Mouse (Mus musculus): ENCODE measurements at regions not wholly inside any gene's neighbourhood (a gene's known extent, or its start where the extent isn't known, plus 50 kb on each side); places are given as distances from the start of the nearest gene placed in this dataset.

DNA sequence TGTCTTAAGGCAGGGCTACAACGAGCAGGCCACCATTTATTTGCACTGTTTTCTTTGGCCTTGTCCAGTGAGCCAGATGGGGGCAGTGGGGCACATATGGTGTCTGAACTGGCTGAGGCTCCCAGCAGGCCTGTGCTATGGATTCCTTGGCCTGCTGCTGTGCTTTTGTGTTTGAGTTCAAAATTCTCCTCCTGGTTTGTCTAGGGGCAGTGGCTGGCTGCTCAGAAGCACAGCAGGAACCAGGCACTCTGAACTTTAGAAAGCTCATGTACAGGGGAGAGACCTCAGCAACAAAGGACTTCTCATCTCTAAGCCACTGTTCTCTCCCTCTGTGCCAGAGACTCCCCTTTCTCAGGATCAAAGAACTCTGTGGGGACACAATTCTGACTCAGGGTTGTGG lies 370.9 kb downstream of the Bckdhb start:
- DNase-seq (ENCODE audit: low spot score): no peak

DNA sequence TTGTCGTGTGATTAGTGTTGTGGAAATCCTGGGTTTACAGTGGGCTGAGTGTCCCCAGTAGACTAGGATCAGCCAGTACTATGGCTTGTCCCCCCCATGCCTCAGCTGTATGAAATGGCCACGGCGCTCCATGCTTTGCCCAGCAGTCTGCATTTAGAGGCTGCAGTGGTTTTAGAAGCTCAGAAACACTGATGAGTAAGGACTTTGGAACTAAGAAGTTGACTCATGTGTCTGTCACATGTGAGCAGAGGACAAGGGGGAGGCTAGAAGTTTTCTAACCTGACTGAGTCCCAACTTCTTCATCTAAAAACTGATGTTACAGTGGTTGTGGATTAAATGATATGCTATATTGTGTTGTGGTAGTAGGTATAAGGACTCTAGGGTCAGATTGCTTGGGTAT lies 371.5 kb downstream of the Bckdhb start:
- no peak for DNase-seq (ENCODE audit: low spot score)

DNA sequence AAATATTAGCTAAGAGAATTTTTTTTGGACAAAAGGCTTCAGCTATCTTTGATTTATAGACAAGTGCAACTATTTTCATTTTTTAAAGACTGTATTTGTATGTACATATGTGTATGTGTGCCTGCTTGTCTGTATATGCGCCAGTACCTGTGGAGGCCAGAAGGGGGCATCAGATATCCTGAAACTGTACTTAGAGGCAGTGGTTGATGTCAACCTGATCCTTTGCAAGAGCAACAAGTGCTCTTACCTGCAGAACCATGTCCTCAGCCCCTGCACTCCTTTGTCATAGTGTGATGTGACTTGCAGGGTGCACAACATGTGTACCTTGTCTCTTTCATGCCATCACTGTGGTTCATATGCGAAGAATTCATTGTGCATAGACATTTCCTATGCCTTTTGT lies 379.5 kb downstream of the Bckdhb start:
- no peak for DNase-seq (ENCODE audit: low spot score)

DNA sequence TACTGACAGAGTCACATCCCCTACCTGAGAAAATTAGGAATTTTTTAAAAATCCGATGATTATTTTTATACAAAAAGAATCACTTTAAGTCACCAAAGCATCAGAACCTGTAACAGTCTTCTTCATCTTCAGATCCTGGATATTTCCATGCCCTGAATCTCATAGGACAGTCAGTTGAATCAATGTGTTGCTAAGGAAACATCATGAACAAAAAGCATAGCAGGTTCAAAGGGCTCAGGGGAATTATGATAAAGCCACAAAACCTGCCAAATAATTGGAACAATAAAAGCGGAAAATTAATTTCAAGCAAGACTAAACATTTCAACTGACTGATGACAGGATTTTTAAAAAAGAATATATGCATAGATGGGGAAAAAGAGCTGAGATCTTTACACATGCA lies 393.9 kb downstream of the Bckdhb start:
- DNase-seq (ENCODE audit: low spot score): no peak

DNA sequence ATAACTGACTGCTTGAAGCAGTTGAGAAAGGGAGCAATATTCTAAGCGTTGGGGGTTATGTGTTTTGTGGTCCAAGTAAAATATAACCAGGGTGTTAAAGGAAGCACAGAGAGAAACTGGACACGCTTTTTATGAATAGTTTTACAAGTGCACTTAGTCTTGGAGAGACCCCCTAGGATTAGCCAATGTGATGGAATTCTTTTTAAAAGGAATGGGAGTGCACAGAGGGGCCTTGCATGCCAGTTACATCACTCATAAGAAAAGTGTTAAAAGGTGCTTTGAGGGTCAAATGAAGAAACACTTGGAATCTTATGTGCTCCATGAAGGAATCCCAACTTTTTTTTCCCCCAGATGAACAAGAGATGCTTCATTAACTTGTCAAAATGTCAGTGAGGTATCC lies 394.4 kb downstream of the Bckdhb start:
- DNase-seq (ENCODE audit: low spot score): no peak

DNA sequence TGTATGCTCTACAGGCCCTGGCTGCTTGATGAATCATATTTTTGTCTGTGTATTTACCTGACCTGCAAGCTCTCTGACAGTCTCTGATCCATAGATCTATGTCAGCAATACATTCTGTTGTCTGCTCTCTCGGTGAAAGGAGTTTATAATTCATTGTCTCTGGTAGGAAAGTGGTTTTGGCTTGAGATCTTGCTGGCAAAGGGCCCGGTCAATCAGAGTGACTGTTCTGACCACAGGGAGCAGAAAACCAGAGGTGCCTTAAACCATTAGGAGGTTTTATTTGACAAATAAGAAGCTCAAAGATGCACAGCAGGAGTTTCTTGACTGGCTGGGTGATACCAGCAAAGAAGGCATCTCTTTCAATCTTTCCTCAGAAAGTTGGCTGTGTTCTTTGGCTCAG lies 398.2 kb downstream of the Bckdhb start:
- DNase-seq (ENCODE audit: low spot score): no peak

DNA sequence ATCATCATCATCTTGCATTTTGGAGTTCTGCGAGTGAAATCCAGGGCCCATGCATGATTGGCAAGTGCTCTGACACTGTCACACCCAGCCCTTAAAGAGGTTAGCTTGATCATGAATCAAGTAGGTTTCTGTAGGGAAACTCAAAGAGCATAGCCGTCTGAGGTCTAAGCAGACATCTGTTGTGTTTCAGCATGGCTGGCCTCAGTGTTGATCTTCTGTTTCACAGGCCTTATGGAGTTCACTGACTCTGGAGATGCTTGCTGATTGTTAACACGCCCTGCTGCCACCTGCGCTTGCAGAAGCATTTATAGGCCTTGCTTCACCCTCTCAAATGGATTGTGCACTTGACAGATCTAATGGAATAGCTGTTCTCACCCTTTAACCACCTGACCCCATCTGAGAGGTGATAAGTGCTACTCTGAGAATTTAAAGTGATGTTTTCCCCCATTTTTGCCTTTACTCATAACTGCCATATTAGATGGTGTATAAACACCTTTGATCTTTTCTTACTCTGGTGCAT lies 406.2 kb downstream of the Bckdhb start:
- DNase-seq (ENCODE audit: low spot score): no peak

DNA sequence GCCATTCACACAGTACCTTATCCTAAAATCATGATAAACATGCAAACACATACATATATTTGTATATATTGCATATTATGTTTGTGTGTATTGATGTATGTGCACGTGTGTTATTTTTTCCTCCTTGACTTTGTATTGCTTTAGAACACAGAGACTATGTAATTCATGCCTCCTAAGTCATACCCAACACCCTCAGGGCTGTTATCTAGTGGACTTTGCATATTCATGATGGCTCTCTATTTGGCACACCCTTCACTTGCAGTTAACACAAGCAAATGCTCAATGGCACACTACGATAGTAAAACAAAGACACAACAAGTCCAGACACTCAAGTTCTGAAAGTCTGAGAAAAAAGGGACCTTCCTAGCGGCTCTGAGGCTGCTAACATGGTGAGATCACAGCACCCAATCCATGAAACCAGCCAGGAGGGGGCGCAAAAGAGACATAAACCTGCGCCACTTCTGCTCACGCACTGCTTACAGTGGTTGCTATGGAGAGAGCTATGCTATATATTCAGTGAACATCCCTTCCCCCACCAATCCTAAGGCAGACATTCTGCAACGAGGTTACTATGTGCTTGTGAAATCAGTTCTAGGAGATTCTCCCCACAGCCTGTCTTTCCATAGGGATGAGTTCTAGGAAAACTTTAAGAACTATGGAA lies 418.6 kb downstream of the Bckdhb start:
- peak; percentile 61 for DNase-seq (ENCODE audit: low spot score)

DNA sequence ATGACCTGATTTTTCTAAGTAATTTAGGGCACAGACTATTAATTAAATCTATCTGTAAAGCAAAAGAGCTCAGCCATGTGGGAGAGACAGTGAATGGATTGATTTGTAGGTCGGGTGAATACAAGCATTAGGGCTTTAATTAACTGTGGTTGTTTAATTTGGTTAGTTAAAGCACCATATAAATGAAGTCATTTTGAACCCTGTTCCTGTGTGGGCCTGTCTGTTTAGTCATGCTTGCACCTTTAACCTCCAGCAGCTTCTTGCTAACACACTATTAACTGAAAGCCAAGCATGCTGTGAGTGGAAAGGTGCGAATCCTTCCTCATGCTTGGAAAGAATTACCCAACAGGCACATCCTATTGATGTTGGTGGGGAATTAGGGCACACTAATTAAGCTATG lies 425.3 kb downstream of the Bckdhb start:
- no peak for DNase-seq (ENCODE audit: low spot score)

DNA sequence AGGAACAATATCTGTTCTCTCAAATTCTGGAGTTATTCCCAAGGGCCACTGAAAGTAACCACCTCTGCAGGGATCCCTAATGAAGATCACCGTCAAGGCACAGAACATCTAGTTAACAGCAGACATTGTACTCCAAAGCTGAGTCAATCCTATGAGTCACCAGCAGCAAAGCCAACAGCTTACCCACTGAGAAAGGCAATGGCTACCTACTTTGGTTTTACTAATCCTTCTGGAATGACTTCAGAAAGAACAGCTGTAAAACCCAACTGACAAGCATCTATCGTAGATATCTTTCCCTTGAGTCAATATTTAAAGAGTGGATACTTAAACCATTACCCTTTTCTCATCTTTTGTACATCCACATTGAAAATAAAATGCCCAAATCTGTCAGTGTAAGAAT lies 429.5 kb downstream of the Bckdhb start:
- DNase-seq (ENCODE audit: low spot score): no peak

DNA sequence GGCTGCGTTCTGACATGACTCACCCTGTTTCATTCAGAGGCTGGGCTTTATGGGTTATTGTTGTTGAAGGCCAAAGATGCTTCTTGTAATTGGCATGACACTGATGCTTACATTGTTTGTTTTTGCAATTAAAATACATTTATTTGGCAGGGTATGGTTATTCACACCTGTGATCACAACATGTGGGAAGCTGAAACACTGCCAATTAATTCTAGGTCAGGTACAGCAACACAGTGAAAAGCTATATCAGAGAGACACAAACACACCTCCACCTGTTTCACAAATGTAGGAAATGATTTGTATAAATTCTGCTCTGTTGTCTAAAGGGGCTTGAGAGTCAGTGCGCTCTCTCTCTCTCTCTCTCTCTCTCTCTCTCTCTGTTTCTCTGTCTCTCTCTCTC lies 431.2 kb downstream of the Bckdhb start:
- no peak for DNase-seq (ENCODE audit: low spot score)

DNA sequence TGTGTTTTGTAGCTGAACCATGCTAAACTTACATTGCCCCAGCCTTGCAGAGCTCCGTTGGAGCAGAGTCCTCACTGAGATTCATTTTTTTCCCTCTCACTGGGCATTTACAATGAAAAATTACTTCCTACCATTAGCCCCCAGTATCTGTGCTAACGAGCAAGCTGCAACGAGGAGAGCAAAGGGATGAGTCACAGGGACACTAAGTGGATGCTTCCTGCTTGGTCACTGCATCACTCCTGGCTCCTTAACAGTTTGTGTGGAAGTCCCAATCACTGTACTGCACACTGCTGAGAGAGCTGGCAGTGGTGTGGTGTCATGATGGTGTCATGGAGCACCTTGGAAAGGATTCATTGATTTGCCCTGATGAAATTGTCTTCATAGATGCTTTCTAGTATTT lies 434.9 kb downstream of the Bckdhb start:
- no peak for DNase-seq (ENCODE audit: low spot score)

DNA sequence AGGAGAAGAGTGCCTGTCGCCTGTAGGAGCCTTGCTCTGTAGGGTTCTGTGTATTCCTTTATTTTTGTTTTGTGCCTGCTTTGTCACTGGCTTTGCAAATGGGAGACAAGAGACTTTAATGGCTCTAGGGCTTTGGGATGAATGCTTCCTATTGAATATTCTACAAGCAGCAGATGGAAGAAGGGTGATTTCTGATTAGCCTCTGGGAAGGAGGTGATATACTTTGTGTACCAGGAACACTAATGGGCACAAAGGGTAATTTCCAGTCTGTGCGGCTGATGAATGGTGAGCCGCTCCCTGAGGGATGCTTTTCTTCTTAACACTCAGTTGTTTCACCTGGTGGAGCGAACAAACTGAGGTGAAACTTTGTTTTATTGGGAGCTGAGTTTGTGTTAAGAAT lies 435.5 kb downstream of the Bckdhb start:
- DNase-seq (ENCODE audit: low spot score): no peak

DNA sequence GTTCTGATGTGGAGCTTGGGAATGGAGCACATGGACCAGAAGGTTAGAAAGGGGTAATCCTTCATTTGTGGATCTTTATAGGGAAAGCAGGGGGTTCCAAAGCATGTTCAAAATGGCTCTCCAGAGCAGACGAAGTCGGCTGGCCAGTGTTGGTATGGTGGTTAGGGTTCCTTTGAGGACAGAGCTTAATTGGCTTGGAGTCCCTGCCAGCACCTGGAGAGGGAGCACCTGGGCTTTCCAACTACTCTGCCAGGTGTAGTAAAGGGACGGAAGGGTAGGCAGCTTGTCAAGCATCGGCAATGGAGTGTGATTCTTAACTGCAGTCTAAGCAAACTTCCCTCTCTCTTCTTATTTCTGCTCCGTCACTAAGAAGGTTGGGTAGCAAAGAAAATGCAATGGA lies 438.5 kb downstream of the Bckdhb start:
- no peak for DNase-seq (ENCODE audit: low spot score)

DNA sequence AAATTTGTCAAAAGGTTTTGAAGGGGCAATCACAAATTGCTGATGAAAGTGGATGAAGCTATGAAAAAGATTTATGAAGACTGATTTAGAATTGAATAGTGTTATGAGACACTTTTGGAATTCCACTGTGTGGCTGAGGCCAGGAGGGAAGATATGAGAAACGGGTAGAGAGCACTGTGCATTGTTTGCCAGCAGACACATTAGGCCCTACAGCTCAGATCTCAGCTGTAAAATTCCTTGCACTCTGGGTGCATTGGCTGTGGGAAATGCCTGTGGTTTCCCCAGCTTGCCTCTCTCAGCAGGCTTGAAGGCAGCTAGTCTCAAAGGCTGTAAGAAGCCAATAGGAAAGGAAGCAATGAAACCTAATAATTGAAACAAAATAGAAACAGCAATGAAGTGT lies 444.3 kb downstream of the Bckdhb start:
- no peak for DNase-seq (ENCODE audit: low spot score)

DNA sequence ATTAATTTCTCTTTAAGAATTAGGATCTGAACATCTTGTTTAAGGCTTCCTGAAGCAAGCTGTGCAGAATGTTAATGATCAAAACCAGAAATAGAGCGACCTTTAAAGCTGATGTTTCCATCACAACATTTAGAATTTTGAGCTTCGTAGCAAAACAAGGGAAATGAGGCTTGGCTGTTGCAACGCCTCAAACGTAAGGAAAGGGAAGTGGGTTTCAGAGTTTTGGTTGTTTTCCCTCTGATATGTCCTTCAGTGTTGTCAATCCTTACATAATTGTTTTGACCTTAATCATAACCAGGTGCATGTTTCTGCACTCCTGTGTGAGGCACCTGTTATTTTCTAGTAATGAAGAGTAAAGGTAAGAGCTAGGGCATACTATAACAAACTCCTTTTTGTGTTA lies 445.3 kb downstream of the Bckdhb start:
- DNase-seq (ENCODE audit: low spot score): no peak

DNA sequence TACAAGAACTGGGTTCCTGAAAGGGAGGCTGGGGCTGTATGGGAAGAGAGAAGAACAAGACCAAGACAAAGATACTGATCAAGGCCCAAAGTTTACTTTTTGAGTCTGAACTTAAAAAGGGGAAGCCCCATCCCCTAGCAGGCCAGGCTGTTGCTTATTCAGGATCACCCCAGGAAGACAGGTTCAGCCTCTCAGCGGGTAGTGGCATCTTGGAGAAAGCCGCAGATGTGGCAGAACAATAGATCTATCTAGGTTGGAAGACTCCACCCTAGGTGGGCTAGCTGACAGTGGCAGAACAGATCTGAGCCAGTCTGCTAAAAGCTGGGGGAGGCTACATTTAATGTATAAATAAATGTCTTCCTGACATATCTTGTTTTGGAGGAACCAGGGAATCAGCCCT lies 450.8 kb downstream of the Bckdhb start:
- no peak for DNase-seq (ENCODE audit: low spot score)

DNA sequence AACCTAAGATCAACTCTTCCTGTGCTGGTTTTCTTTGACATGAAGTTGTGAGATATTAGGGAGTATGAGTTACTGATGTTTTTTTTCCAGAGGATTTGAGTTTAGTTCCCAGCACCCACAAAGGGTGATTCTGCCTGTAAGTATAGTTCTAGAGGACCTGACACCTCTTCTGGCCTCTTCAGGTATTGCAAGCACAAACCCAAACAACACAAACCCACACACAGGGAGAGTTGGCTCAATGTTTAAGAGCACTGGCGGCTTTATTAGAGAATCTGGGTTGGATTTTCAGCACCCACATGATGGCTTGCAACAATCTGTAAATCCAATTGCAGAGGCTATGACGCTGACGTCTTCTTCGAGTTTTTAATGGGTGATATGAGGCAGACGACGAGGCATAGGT lies 451.7 kb downstream of the Bckdhb start:
- DNase-seq (ENCODE audit: low spot score): no peak

DNA sequence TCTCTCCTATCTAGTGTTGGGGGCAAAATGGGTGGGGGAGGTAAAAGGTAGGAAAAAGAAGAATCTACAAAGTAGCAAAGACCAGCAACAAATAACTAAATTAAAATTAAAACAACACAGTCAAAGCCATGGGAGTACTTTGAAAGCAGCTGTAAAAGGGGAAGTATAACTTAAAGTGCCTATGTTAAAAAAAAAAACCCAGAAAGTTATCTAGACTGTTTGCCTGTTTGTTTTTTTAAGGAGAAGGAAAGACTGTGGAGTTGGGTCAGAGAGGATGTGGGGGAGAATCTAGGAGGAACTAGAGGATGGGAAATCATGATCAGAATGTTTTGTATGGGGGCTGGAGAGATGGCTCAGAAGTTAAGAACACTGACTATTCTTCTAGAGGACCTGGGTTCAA lies 457.0 kb downstream of the Bckdhb start:
- DNase-seq (ENCODE audit: low spot score): no peak

DNA sequence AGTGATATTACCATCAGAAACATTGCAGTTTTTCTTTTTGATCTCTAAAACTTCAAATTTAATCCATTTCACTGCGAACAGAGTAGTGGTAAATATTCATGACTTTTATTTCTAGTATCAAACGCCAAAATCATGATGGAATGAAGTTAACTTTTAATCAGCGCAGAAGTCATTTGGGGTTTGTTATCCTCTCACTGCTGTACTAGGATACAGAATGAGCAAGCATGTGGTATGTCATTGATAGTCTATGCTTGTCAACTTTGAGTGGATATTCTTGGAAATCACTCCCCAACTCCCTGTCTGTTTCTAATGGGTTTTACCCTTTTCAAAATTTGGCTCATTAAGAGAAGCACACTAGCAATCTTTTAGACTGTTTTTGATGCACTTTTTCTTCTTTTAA lies 464.9 kb downstream of the Bckdhb start:
- DNase-seq (ENCODE audit: low spot score): no peak

DNA sequence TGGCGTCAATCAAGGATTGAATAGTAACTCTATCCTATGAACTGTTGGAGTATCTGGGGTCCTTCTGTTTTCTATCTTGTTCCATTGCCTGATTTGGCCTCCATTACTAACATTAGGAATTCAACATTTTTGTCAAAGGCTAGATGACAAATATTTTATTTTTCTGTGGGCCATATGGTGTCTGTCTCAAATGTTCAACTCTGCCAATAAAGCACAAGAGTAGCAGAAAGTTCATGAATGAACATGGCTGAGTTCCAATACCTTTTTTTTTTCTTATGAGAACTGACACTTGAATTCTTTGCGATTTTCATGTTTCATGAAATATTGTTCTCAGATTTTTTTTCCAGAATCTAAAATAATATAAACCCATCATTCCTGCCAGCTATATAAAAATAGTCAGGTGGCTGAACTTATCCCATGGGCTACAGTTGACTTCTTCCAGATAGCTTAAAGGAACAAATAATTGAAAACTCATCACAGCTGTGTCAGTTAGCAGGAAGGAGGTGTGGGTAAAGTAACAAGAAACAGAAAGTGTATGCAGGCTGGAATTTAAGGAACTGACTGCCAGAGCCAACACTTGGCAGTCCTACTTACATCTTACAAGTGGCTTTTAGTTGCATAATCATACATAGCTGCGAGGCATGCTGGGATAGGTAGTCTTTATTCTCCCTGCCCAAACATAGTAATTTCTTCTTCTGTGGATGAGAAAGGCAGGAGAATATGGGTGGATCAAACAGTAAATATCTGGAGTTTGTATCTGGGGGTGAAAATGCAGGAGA lies 469.8 kb downstream of the Bckdhb start:
- no peak for DNase-seq (ENCODE audit: low spot score)

DNA sequence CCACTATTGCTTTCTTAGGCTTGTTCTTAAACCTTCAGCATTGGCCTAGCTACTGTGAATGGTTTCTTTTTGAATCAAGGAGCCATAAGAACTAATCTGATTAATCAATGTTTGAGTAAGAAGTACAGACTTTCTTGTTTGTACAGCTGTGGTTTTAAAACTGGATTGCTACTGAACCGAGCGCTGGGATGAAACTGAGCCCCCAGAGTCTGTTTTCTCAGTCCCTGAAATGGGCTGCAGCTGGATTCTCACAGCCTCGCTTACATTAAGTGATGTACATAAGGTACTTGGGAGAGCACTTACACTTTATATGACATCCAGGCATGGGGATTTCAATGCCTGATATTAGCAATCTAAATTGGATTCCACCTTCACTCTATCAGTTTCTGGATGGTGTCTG lies 474.5 kb downstream of the Bckdhb start:
- no peak for DNase-seq (ENCODE audit: low spot score)

DNA sequence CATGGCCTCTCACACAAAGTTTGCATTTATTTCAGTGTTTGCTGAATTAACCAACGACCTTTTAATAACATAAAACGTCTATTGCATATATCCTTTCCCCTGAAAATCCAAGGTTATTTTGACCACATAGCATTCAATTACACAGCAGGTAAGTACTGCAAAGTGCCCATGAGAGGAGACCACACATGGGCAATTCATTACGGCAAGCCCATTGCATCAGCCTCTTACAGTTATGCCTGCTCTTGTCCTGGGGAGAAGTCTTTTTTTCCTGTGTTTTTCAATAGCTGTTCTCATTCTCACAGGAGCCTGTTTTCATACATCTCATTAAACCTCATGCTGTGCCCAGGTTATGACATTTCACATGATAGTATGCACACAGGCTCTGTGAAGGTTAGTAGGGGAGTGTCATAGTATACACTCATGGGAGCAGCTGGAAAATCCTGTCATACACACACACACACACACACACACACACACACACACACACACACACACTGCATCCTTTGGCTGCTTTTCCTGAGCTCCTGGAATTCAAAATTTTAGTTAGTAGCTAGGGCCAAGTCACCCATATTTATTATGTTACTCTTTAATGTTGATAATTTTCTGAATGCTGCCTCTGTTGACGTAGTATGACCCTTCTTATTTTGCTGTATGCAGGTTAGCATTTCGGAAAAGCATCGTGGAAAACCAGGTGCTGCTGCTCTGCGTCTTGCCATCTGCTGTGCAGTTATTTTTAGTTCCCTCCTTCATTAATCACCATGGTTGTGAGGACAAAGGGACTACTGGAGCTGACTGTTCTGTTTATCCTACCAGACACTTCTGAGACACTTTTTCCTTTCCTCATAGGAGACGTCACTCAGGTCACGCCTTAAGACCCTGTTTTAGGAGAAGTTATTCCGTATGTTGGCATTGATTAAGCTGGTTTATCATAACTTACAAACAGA lies 483.6 kb downstream of the Bckdhb start:
- no peak for DNase-seq (ENCODE audit: low spot score)
